Mouse (Mus musculus) kidney, embryonic 16.5 days (tissue): ENCODE data around the gene Dst. TPM values are rescaled to one million over a fixed set of nuclear protein-coding genes. Genes with fewer than 3 reads are reported as not detected.

ENCODE experiments used
- ATAC-seq: fragments of 200-750 bp; cut with Nextera tagmentation; 2 replicates; pipeline ENCODE4 v1.8.0; 2017; ENCODE audit warnings: moderate TSS enrichment; ENCODE audit not compliant: low FRiP score, low TSS enrichment
- H3K27ac ChIP-seq: fragments of 300-500 bp; sonication (generic); 2 replicates; pipeline ENCODE4 v1.5.1; 2014; ENCODE audit warnings: low read length
- H3K27me3 ChIP-seq: fragments of 300-500 bp; sonication (generic); 2 replicates; pipeline ENCODE4 v1.6.1; 2014; ENCODE audit warnings: low read length, control low read depth, mixed read lengths; ENCODE audit not compliant: insufficient read depth
- H3K36me3 ChIP-seq: fragments of 300-500 bp; sonication (generic); 2 replicates; pipeline ENCODE4 v1.6.1; 2014; ENCODE audit warnings: low read length, control low read depth, mixed read lengths; ENCODE audit not compliant: insufficient read depth
- H3K4me1 ChIP-seq: fragments of 300-500 bp; sonication (generic); 2 replicates; pipeline ENCODE4 v1.6.1; 2014; ENCODE audit warnings: low read length, control low read depth, mixed read lengths; ENCODE audit not compliant: insufficient read depth
- H3K4me2 ChIP-seq: fragments of 300-500 bp; sonication (generic); replicated peaks from 2 replicates; pipeline ENCODE4 v1.6.1; 2014; ENCODE audit warnings: low read depth, low read length
- H3K4me3 ChIP-seq: fragments of 300-500 bp; sonication (generic); 2 replicates; pipeline ENCODE4 v1.5.1; 2014; ENCODE audit warnings: mild to moderate bottlenecking, low read length
- H3K9ac ChIP-seq: fragments of 300-500 bp; sonication (generic); replicated peaks from 2 replicates; pipeline ENCODE4 v1.6.1; 2014; ENCODE audit warnings: low read length
- H3K9me3 ChIP-seq: fragments of 300-500 bp; sonication (generic); 2 replicates; pipeline ENCODE4 v1.6.1; 2016; ENCODE audit warnings: low read length, control low read depth
- WGBS: fragments of 180-500 bp; shearing (Covaris S2); extraction: QIAGEN DNeasy Blood & Tissue Kit; methylation state at CpG from one replicate; pipeline ENCODE4 v1.1.7; 2014; 5-methylcytosine and 5-hydroxymethylcytosine counted together
- polyA plus RNA-seq: library from polyadenylated mRNA; unstranded; fragments of >200 nt; fragmentation: Nextera tagmentation; extraction: Ambion mirVana; gene quantifications from 2 replicates; pipeline ENCODE4 v1.2.1, GENCODE M21; 2015

The Dst gene
- polyA plus RNA-seq, 1 experiment from 2014 or later = 23.4 TPM

DNA sequence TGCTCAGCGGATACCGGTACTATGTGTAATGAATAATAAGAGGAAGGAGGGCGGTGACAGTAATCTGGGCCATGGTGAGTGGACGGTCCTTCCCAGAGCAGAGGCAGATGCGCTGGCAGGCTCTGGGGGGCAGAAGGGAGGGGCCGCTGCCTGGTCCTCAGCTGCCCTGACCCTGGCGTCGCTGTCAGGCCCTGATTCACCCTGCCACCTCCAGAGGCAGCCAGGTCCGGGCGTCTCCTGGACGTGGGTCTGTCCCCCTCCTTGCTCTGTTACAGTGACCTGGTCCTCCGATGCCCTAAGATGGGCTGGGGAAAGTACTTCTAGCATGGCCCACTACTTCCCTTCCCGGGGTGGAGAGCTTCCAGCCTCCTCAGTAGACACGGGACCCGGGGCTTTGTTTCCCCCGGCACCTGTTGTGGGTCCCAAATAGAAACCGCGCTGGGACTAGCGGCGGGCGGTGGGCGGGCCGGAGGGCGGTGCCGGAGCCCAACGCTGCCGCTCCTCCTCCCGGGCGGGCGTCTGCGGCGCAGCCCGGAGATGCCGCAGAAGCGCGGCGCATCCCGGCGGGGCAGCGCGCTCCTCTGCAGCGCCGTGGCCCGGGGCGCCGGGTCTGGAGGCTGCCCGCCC, 103.1 kb downstream of the Dst start:
- H3K9me3 ChIP-seq = no peaks in the 10 kb centered on the region
- H3K4me3 ChIP-seq = peak overlapping the region; percentile 73
- H3K27ac ChIP-seq = peak overlapping the region; percentile 70
- H3K4me2 ChIP-seq = peak overlapping the region; percentile 93
- peaks cover 18% of the 10 kb centered on the region for H3K4me1 ChIP-seq
- no peaks in the 10 kb centered on the region for H3K36me3 ChIP-seq
- no peaks in the 10 kb centered on the region for H3K27me3 ChIP-seq
- under 1% methylated on average over 45 of the region's 47 CpGs for WGBS
- ATAC-seq = peak; percentile 85
- peak overlapping the region; percentile 74 for H3K9ac ChIP-seq

DNA sequence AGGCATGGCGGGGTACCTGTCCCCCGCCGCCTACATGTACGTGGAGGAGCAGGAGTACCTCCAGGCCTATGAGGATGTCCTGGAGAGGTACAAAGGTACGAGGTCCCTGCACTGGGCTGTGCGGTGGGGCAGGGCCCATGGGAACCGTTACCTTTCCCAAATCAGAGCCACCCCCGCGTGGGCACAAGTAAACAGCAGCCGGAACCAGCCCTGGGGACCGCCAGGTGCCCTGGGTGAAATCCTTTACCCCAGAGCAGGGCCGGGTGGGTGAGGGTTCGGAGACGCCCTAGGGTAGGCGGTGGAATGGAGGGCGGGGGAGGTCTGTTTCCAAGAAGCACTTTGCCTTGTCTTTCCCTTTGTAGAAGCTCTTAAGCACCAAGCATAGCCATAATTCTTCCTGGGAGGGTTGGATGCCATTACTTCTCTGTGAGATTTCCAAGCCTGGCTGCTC, 103.8 kb downstream of the Dst start:
- H3K4me1 ChIP-seq = peaks cover 13% of the 10 kb centered on the region
- no peaks in the 10 kb centered on the region for H3K36me3 ChIP-seq
- H3K4me3 ChIP-seq = peak overlapping the region; percentile 73
- 3% methylated on average over 16 of the region's 16 CpGs for WGBS
- H3K4me2 ChIP-seq = peak overlapping the region; percentile 93
- H3K27ac ChIP-seq = peak overlapping the region; percentile 70
- ATAC-seq = peak; percentile 62
- no peaks in the 10 kb centered on the region for H3K9me3 ChIP-seq
- no peaks in the 10 kb centered on the region for H3K27me3 ChIP-seq
- H3K9ac ChIP-seq = peak overlapping the region; percentile 74

- Histone ChIP-seq H3K4me1 (peaks cover 14% of the 10 kb centered on the region), H3K9ac (no peak overlapping the region), H3K27ac (no peak overlapping the region), H3K4me2 (peak overlapping the region; percentile 38), H3K9me3 (no peaks in the 10 kb centered on the region), H3K27me3 (no peaks in the 10 kb centered on the region), H3K4me3 (no peak overlapping the region; the same call in 1 of the 2 replicates), H3K36me3 (no peaks in the 10 kb centered on the region)
- no peak for ATAC-seq
- WGBS = 57% methylated on average over 5 of the region's 5 CpGs
Observed at GRCm38 (mm10) chr1:34013490-34013889, 105.5 kb downstream of the Dst start.

DNA sequence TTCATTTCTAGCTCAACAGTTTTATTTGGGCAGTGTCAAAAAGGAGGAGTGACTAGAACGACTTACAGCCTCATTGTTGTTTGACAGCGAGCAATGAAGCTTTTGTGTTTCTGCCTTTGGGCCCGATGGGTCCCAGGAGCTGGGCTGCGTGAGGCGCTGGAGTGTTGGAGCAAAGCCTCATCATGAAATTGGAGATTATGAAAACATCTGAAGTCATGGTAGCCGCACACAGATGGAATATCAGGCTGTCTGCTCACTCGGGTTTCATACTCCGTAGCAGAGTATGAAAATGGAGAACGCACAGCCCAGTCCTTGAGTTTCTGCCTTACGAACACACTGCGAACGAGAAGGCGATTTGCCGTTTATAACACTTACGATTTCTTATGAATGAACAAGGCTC, 108.8 kb downstream of the Dst start:
- H3K27me3 ChIP-seq = no peaks in the 10 kb centered on the region
- H3K4me2 ChIP-seq = peak overlapping the region; percentile 25
- H3K36me3 ChIP-seq = no peaks in the 10 kb centered on the region
- H3K27ac ChIP-seq = peak overlapping the region; percentile 52; the same call in 1 of the 2 replicates
- 44% methylated on average over 15 of the region's 15 CpGs for WGBS
- no peak overlapping the region for H3K4me3 ChIP-seq
- H3K9ac ChIP-seq = no peak overlapping the region
- H3K9me3 ChIP-seq = no peaks in the 10 kb centered on the region
- peak; percentile 47; the same call in 1 of the 2 replicates for ATAC-seq
- peaks cover 10% of the 10 kb centered on the region; the same call in 1 of the 2 replicates for H3K4me1 ChIP-seq

- Histone ChIP-seq H3K4me1 (peaks cover 10% of the 10 kb centered on the region; the same call in 1 of the 2 replicates), H3K9me3 (no peaks in the 10 kb centered on the region), H3K4me3 (no peak overlapping the region), H3K9ac (no peak overlapping the region), H3K36me3 (no peaks in the 10 kb centered on the region), H3K27me3 (no peaks in the 10 kb centered on the region), H3K27ac (peak overlapping the region; percentile 52; the same call in 1 of the 2 replicates), H3K4me2 (peak overlapping the region; percentile 25)
- 66% methylated on average over 4 of the region's 4 CpGs for WGBS
- ATAC-seq = peak; percentile 77
Observed at GRCm38 (mm10) chr1:34017323-34017722, 109.3 kb downstream of the Dst start.

DNA sequence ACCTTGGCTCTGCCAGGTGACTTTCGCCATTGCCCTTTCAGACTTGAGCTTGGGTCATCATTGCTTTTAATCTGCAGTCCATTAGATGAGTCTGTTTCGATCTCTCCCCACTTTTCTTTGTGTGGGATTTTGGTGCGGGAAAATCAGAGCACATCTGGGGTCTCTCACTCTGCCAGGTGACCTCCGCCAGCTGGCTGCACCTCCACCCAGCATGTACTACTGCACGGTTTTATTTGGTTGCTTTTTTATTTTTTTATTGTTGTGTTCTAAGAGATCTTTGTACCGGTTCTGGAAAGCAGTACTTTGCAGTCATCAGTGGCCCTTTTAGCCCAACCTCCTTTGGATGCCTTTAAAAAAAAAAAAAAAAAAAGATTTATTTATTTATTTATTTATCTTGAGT, 112.6 kb downstream of the Dst start:
- no peak overlapping the region for H3K4me3 ChIP-seq
- H3K9me3 ChIP-seq = no peaks in the 10 kb centered on the region
- H3K9ac ChIP-seq = no peak overlapping the region
- 79% methylated on average over 6 of the region's 6 CpGs for WGBS
- 0 out of 2 replicates have a peak, but pooled peaks have one; percentile 3 for ATAC-seq
- no peak overlapping the region for H3K4me2 ChIP-seq
- H3K4me1 ChIP-seq = peaks cover 5% of the 10 kb centered on the region; the same call in 1 of the 2 replicates
- no peaks in the 10 kb centered on the region for H3K36me3 ChIP-seq
- no peak overlapping the region for H3K27ac ChIP-seq
- H3K27me3 ChIP-seq = no peaks in the 10 kb centered on the region

DNA sequence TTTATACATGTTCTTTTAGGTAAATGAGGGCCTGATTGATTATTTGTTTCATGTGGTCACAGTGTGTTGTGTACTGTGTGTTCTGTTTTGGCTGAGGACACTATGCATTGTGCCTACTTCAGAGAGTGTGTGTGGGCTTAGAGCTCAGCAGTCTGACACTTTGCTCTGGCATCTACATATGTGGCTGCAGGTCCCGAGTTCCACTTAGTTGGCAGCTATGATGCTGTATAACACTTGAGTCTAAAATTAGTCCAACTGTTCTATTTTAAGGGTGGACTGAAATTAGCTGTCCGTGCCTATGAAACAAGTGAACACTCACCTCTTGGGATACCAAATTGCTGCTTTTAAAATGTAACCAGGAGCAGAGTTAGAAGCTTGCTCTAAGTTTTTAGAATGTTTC, 113.5 kb downstream of the Dst start:
- H3K4me1 ChIP-seq = peaks cover 5% of the 10 kb centered on the region; the same call in 1 of the 2 replicates
- H3K9me3 ChIP-seq = no peaks in the 10 kb centered on the region
- no peak overlapping the region for H3K9ac ChIP-seq
- no peak for ATAC-seq
- H3K27me3 ChIP-seq = no peaks in the 10 kb centered on the region
- H3K27ac ChIP-seq = no peak overlapping the region
- whole genome bisulfite sequencing = 67% methylated on average over 2 of the region's 2 CpGs
- no peaks in the 10 kb centered on the region for H3K36me3 ChIP-seq
- H3K4me3 ChIP-seq = no peak overlapping the region
- H3K4me2 ChIP-seq = no peak overlapping the region

- no peak overlapping the region for H3K4me2 ChIP-seq
- no peaks in the 10 kb centered on the region for H3K27me3 ChIP-seq
- 72% methylated on average over 9 of the region's 9 CpGs for WGBS
- no peak overlapping the region for H3K4me3 ChIP-seq
- no peak overlapping the region; the same call in 1 of the 2 replicates for H3K9ac ChIP-seq
- H3K36me3 ChIP-seq = no peaks in the 10 kb centered on the region
- H3K27ac ChIP-seq = no peak overlapping the region
- no peaks in the 10 kb centered on the region for H3K4me1 ChIP-seq
- H3K9me3 ChIP-seq = no peaks in the 10 kb centered on the region
- ATAC-seq = no peak
Observed at GRCm38 (mm10) chr1:34023154-34023553, 115.1 kb downstream of the Dst start.

DNA sequence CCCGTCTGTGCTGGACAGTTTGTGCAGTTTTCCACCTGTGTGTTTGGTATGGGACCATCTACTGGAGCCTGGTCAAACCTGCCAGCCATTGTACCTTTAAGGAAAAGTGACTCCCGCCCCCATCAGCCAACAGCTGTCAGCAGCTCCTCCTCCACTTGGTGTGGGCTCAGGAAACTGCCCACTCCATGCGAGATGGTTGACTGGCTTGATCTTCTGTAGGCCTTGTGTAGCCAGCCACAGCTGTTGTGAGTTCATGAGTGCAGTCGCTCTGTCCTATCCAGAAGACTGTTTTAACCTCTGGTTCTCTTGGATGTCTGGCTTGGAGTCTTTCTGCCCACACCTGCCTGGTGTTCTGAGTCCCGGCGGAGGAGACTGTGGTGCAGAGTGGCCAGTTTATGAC, 117.9 kb downstream of the Dst start:
- no peak for ATAC-seq
- no peaks in the 10 kb centered on the region for H3K27me3 ChIP-seq
- WGBS = 68% methylated on average over 6 of the region's 6 CpGs

DNA sequence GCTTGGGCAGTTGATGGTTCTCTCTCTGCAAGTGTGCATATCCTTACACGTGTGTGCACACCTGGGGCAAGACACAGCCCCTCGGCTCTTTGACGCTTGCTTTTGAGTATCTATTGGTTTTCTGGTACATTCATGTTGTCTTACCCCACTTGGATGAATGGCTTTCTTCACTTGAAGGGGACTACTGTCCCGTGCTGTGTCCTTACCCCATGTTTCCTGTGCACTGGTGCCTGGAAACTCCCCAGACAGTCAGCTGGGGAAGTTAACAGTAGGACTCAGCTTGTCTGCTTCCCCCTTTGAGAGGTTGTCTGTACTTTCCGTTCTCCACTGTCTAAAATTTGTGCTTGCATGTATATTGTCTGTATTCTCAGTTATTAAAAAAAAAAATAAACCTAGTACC, 120.7 kb downstream of the Dst start:
- WGBS = 59% methylated on average over 5 of the region's 5 CpGs
- Histone ChIP-seq H3K9me3 (no peaks in the 10 kb centered on the region), H3K27ac (no peak overlapping the region), H3K9ac (no peak overlapping the region), H3K27me3 (no peaks in the 10 kb centered on the region), H3K4me3 (no peak overlapping the region), H3K4me1 (peaks cover 22% of the 10 kb centered on the region; the same call in 1 of the 2 replicates), H3K4me2 (no peak overlapping the region), H3K36me3 (no peaks in the 10 kb centered on the region)
- ATAC-seq = no peak

More for the DNA sequence above, 117.9 kb downstream of the Dst start:
- H3K27ac ChIP-seq = no peak overlapping the region
- H3K9me3 ChIP-seq = no peaks in the 10 kb centered on the region
- no peaks in the 10 kb centered on the region for H3K36me3 ChIP-seq
- H3K4me3 ChIP-seq = no peak overlapping the region
- 0 out of 2 replicates have a peak, but pooled peaks cover 13% of the 10 kb centered on the region for H3K4me1 ChIP-seq
- H3K4me2 ChIP-seq = no peak overlapping the region
- no peak overlapping the region for H3K9ac ChIP-seq
